Mouse (Mus musculus) spleen, postnatal 4 days (tissue): Measurements from ENCODE around the gene Grb7.

ENCODE experiments used
- DNase-seq, 2 experiments: peaks; one replicate each; pipeline ENCODE4 v3.0.0; 2022; ENCODE audit warnings: low spot score in 2 of 2

The Grb7 gene

DNA sequence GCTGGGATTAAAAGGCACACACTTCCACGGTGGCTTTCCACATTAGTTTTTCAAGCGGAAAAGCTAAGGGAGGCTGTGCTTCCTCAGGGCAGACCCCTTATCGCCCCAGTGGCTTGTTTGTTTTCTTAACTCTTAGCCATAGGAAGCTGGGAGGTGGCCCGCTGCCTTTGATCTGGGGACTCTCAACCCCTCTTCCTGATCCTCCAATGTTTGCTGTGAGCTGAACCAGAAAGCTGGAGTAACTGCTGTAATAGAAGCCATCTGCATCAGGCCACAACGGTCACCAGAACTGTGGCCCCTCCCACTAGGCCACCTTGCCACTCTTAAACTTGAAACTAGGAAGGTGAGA is at the start of gene Grb7:
TSS of gene Grb7 (plus strand) at position 182 of the 349 bp plus-strand sequence.
- DNase-seq: no peak

DNA sequence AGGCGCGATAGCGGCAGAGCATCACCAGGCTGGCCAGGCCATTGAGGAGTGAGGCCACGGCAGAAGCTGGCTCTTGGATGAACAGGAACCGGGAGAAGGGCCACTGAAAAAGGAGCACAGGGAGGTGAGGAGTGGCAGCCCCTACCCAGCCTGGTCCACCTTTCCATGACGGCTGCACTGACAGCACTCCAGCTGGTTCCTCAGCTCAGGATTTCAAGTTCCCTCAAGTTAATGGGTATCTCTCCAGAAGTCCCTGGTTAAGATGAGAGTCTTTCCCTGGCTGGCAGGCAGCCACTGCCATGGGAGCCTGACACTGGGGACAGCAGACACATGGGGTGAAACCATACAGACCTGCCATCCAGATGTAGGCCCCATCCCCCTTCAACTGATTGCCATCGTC is 48.2 kb upstream of the Grb7 start:
- DNase-seq: no peak

- peak; percentile 84 to 92 for DNase-seq
These were observed 46.0 kb upstream of the Grb7 start, which contains the start of gene Pgap3 for GRCm38 (mm10) chr11:98400161-98400726. Gene Pgap3 (minus strand): TSS chr11:98400490.

DNA sequence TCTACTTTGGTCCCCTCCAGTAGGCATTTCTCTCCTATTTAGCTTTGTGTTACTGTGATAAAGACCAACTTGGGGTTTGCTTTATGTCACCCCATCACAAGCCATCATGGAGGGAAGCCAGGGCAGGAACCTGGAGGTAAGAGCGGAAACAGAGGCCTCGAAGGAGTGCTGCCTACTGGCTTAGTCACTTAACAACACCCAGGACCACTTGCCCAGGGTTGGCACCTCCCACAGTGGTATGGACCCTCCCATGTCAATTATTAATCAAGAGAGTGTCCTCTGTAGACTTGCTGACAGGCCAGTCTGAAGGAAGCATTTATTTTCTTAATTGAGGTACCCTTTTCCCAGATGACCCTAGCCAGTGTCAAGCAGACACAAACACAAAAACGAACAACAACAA is 45.4 kb upstream of the Grb7 start:
- DNase-seq: no peak

GRCm38 (mm10) chr11:98406621-98407020 is 39.6 kb upstream of the Grb7 start:
- no peak for DNase-seq

GRCm38 (mm10) chr11:98408872-98409271 is 37.3 kb upstream of the Grb7 start:
- DNase-seq: no peak

GRCm38 (mm10) chr11:98409341-98409822 is 36.8 kb upstream of the Grb7 start:
- DNase-seq: no peak

DNA sequence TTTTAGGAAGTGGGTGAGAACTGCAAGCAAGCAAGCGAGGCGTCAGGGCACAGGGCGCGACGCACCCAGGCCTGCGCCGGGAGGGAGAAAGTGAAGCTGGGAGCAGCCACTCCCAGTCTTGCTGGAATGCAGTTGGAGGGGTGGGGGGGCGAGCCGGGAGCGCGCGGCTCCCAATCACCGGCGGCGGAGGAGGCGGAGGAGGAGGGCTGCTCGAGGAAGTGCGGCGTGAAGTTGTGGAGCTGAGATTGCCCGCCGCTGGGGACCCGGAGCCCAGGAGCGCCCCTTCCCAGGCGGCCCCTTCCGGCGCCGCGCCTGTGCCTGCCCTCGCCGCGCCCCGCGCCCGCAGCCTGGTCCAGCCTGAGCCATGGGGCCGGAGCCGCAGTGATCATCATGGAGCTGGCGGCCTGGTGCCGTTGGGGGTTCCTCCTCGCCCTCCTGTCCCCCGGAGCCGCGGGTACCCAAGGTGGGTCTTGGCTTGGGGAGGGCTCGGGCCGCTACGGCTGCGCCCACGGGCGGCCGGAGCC is 33.9 kb upstream of the Grb7 start, which contains the start of gene Erbb2:
TSS of gene Erbb2 (plus strand) at position 198 of the 524 bp plus-strand sequence.
- no peak for DNase-seq

GRCm38 (mm10) chr11:98412797-98413301 is 33.3 kb upstream of the Grb7 start:
- DNase-seq: no peak

DNA sequence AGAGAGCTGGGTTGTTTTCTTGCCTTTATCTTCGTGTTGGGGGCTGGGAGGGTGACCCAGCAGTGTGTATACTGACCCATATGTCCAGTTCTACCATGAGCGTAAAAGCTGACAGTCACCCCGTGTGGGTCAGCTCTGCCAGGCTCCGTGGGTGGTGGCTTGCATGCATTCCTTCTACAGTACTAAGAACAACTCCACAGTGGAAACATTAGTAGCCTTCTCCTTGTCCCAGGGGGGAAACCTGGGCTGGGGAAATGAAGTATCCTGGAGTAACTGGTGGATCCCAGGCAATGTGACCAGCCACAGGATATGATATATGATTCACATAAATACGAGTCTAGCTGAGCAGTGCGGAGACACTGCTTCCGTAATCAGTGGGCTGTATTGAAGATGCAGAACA is 32.5 kb upstream of the Grb7 start:
- DNase-seq: no peak

DNA sequence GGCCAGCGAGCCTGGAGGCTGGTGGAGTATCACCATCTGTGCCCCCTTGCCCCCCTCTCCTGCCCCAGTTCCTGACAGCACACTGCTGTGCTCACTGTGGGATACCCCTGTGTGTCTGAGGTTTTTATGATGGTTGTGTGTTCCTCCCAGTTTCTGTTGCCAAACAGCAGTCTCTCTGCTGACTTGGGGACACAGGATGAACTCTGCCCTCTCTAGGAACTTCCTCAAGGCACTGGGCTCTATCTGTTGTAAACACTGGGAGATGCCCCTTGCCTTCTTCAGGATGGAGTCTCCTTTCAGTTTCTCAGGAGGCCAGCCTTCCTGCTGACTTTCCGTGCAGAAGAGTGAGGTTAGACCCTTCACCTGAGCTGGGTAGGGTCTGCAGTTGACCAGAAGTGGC is 32.0 kb upstream of the Grb7 start:
- no peak for DNase-seq

DNA sequence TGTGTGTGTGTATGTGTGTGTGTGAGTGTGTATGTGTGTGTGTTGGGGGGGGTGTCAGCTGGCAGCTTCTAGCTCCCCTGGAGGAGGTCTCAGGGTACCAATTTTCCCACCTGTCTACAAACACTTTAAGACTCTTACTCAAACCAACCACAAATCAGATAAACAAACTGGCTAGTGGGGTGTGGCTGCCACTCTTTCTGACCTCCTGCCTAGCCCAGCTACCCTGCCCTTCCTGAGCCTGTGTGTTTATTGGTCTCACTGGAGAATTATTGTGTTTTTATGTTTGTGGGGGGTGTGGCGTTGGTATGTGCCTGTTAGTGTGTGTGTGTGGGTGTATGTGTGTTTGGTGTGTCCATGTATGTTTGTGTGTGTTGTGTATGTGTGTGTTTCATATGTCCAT is 29.1 kb upstream of the Grb7 start:
- DNase-seq: no peak

GRCm38 (mm10) chr11:98418273-98418672 is 27.9 kb upstream of the Grb7 start:
- no peak for DNase-seq

DNA sequence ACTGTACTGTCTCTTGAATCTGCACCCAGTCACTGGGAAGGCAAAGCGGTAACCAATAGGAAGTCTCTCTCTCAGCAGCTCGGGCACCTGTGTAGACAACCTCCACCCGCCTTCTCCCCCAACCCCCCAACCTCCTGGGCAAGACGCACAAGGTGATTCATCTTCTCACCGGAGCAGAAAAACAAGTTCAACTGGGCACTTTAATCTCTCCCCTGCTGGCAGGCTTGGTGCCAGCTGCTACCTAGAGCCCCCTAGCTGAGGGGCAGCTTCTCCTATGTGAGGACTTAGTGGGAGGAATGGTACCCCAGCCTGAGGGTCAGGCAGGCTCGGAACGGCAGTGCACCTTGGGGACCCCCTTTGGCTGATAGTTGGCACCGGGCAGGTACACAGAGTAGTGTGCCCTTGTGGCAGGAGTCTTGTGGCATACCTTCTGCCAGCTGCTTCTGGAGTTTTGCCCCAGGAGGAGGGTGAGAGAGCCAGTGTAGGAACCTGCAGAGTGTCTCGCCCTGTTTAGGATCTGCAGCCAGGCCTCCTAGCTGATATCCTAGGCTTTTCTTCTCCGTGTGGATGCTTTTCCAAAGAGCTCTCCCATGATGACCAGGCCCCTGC is 27.2 kb upstream of the Grb7 start:
- no peak for DNase-seq

GRCm38 (mm10) chr11:98426592-98426991 is 19.6 kb upstream of the Grb7 start:
- no peak for DNase-seq

GRCm38 (mm10) chr11:98428436-98428835 is 17.8 kb upstream of the Grb7 start:
- no peak for DNase-seq

DNA sequence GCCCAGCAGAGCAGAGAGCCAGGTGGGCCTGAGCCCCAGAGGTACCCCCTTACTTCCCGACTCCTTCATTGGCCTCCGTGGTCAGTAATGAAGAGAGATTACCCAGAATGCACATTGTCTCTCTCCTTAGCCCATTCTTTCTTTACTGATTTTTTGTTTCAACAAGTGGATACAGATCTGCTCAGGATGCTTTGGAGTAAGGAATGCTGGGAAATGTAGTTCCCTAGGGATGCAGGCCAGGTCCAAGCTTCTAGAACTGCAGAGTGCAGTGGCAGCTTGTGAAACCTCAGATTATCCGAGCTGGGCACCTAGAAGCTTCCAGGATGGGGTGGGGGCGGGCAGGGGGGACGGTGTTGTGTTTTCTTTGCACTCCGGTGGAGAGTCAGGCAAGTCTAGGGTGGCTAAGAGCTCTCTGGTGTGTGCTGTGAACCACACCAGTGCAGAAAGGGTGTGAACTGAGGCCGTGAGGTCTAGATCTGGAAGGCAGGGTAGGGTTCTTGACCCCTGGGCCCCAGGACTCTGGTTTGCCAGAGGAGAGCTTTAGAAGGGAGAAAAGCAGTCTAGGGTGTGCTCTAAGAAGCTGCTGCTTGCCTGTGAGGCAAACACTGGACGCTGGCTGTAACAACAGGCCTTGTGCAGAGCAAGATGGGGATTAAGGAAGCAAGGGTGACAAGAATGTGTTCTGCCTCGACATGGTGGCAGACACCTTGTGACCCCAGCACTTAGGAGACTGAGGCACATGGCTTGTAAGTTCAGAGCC is 14.3 kb upstream of the Grb7 start:
- no peak for DNase-seq

GRCm38 (mm10) chr11:98435723-98436122 is 10.5 kb upstream of the Grb7 start:
- no peak for DNase-seq

DNA sequence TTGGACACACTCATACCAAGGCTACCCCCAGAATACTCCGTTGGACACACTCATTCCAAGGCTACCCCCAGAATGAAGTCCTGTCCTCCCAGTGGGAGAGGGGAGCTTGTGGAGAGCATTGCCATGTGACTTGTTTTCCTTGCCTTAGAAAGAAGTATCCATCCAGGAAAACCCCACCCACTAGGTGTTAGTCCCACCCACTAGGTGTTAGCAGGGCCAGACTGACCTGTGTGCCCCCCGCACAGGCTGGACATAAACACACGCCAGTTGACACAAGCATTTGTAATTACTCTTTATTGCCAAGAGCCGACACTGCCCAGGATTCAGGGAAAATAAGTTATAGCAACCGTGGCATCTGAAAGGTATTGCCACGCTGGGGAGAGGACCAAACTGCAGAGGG is 8.8 kb upstream of the Grb7 start:
- no peak for DNase-seq

- peak; percentile 95 to 99 for DNase-seq
These were observed 7.6 kb upstream of the Grb7 start, which contains the start of gene Mien1 for GRCm38 (mm10) chr11:98438331-98439158. Gene Mien1 (minus strand): TSS chr11:98438991.

- no peak for DNase-seq
These were observed 2.5 kb upstream of the Grb7 start for GRCm38 (mm10) chr11:98443688-98444087.

DNA sequence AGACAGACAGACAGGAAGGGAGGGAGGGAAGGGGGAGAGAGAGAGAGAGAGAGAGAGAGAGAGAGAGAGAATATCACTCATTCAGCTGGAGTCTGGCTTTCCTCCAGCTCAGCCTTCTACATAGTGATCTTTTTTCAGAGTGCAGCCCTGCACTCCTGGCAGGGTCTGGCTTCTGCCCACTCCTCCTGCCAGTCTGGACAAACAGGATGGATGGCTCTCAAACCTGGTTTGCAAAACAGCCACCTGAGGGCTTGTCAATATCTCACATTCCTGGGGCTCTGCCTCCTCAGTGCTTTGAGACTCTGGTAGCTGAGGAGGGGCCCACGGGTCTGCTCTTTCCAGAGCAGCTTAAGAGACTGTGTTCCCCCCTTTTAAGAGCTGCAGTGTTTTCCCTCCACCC is 956 bp upstream of the Grb7 start:
- no peak for DNase-seq
